Mouse (Mus musculus): ENCODE results near the gene Fam189a2.

Fam189a2 gene

DNA sequence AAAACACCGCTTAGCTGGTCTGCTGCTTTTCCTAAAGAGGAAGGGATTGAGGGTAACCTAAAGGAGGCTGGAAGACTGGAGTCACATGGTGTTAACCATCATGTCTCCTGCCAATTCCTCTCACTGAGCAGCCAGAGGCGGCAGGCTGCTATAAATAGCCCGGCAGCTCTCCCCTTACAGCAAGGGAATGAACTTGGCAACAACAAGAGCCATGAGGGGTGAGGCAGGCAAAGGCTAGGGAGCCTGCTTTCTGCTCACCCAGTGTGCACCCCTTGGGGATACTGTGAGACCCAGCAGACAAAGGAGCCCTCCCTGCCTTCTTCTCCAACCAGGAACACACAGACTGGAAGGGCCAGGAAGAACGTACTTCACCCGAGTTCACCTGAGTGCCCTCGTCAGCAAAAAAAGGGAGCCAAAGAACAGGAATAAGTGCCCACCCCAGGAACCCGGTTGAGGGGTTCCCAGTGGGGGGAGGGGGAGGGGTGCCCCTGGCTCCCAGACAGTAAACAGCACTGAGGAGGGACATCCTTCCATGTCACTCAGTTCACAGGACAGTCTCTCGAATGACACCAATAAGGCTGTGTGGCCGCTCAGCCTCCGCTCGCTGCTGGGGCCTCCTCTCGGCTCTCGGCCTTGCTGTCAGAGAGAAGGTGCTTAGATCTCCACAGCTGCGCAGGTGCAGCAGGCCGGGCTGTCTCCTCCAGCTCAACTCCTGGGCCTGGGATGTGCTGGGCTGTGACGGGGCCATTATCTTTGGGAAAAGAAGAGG lies 57.8 kb downstream of the Fam189a2 start:
- no peak for DNase-seq (ENCODE audit: low spot score)

DNA sequence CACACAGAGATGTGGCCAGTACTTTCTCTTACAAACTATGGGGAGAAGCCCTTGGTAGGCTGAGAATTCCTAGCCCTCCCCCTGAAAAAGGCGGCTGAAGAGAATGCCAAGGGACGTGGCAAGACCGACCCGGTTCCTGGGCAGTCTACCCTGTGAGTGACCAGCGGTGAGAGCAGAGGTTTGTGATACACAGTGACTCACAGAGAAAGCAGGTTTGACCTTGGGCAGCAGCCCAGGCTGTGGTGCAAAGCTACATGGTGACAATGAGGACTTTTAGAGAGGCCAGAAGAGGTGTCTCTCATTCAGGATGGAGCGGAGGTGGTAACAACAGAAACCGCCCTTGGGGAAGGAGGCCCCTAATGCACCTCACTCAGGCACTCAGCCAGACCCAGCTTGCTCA lies 59.4 kb downstream of the Fam189a2 start:
- no peak for DNase-seq (ENCODE audit: low spot score)

DNA sequence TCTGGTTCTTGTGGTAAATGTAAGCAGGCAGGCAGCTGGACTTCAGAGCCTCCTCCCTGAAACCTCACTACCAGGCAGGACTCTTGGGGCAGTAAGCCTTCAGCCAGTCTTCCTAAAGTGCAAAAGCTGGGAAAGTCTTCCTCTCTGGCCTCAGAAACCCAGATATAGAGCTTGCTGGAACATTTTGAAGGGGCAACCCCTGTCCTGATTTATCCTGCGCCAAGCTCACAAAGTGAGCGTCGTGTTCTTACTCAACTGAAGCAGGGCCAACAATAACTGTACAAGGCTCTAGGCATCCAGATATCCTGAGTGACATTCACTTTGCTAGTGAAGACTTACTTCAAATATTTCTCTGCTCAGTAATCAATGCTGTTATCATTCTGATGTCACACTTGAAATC lies 60.4 kb downstream of the Fam189a2 start:
- DNase-seq (ENCODE audit: low spot score) = no peak

DNA sequence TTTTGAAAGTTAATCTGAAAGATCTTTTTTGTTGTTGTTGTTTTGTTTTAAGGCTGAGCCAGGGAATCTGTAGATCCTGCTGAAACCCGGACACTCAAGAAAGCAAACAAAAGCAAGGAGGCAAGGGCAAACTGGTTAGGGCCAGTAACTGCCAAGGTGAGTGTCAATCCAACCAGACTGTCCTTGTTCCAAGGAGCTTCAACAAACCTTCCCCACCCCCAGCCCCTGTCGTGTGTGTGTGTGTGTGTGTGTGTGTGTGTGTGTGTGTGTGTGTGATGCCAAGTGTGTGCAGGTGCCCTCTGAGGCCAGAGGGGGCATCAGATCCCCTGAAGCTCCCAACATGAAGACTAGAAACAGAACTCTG lies 62.0 kb downstream of the Fam189a2 start:
- DNase-seq (ENCODE audit: low spot score) = no peak

DNA sequence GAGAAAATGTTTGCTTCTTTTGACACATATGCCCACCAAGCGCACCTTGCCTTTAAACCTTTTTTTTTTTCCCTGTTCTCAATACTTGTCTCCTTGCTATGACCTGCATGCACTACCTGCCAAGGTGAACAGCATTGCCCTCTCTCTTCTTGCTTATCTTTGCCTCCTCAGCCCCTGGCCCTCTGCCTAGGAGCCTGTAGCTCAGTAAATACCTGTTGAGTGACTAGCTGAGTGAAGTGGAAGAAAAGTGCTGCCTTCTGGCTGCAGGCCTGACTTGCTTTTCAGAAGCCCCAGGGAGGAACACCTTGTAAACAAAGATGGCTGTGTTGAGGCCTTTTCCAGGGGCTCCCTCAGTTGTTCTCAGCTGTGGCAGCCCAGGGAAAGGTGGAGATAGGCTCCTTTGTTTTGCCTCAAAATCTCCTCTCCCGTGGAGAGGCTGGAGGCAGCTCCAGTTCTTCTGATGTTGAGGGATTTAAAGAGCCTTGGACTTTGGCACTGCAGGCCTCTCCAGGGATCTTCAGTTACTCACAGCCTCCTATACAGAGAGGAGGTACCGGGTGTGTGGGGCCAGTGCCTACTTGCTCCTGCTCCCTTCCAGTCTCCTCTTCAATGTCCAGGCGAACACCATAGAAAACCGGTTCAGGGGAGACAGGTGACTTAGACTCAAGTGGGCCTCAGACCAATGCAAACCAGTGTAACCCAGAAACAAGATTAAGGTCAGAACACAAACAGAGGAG lies 62.5 kb downstream of the Fam189a2 start:
- DNase-seq (ENCODE audit: low spot score) = no peak

DNA sequence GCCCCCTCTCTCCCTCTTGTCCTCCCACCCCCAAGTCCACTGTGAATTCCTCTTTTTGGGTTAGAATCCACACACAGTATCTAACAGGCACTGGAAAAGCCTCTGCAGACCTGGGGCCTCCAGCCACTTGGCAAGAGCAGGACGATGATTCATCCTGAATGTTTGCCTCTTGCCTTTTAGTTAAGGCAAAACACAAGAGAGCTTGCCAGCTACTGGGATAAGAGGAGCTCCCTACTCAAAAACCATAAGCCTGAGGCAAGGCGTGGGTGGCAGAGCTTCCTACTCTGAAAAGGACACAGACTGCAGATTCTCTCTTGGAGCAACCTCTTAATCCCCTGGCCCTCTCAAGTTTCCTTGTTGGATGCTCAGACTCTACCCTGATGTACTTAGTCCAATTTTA lies 63.7 kb downstream of the Fam189a2 start:
- no peak for DNase-seq (ENCODE audit: low spot score)

DNA sequence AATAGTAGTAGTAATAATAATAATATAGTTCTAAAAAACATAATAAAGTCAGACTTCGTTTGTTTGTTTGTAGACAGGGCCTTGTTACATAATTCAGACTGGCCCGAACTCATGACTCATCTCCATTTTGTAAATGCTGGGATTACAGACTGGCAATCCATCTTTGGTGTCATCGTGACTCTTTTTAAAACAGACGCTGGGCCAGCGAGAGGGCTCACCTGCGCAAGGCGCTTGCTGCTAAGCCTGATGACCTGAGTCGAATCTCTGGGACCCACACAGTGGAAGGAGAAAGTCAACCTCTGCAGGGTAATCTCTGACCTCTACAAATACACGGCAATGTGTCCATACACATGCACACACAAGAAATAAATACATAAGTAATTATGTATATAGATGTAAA lies 64.4 kb downstream of the Fam189a2 start:
- DNase-seq (ENCODE audit: low spot score) = no peak

DNA sequence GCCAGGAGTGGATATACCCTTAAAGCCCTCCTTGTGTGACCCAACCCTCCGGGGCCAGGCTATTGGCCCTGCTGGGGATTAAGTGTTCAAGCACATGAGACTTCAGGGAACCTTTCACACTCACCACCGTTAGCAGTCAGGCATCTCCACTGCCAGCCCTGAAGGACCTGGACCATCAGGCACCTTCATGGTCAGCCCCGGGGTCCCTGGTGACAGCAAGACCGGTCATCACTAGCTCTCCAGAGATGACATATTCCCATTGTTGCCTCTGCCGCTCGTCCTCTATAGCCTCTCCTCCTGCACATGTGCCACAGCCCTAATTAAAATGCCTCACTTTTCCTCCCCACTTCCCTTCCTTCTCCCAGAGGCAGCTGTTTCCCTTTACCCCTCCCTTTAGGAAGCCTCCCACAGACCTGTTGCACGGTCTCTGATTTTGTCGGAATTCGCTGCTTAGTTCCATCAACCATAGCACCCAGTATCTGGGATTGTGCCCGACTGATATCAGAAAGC lies 66.4 kb downstream of the Fam189a2 start:
- no peak for DNase-seq (ENCODE audit: low spot score)

DNA sequence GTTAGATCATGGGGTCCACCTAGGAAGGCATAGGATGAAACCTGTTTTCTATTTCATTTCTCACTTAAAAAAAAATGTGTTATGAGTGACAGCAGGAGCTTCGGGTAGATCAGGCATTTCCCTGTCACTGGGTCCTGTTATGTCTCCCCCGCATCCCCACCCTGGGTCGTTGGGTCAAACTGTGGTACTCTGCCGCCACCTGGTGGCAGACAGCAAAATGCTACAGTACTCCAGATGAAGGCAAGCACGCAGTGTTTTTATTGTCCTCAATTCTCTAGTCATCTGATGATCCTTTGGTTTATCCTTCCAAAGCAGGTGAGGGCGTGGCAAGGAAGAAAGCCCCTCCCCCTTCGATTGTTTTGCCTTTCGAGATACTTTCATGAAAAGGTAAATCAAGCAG lies 69.3 kb downstream of the Fam189a2 start:
- DNase-seq (ENCODE audit: low spot score) = no peak

DNA sequence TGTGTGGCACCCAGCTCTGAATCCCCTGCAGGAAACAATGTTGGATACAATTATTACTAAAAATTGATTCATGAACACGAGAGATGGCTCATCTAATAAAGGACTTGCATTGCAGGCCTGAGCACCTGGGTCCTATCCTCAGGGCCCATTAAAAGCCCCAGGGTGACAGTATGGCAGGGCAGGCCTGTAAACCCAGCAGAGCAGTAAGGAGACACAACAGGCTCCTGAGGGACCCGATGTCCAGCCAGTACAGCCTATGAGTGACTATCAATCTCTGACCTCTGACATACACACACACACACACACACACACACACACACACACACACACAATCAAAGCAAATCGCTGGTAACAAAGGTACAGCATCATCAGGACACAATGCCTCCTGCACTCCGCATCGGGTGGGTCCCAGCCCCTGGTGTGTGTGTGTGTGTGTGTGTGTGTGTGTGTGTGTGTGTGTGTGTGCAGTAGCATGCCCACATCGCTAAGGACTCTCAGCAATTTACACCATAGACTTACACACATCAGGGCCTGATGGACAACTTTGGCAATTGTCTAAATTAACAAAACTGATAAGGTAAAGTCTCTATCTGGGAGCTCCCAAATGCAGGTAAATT lies 69.9 kb downstream of the Fam189a2 start:
- DNase-seq (ENCODE audit: low spot score) = no peak

DNA sequence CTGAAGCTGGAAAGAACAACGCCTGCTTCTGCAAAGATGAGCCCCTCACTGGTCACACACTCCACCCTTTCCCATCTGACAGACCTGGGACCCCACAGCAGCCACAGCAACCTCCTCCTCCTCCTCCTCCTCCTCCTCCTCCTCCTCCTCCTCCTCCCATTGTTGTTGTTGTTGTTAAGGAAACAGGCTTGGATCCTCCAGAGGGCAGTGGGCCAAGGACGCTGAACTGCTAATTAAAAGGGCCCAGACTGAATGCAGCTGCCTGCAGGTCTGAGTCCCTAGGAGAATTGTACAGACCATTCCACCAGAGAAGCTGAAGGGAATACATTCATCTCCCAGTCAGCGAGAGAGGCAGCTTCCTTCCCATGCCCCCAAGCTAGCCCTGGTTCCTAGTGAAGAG lies 70.5 kb downstream of the Fam189a2 start:
- no peak for DNase-seq (ENCODE audit: low spot score)

DNA sequence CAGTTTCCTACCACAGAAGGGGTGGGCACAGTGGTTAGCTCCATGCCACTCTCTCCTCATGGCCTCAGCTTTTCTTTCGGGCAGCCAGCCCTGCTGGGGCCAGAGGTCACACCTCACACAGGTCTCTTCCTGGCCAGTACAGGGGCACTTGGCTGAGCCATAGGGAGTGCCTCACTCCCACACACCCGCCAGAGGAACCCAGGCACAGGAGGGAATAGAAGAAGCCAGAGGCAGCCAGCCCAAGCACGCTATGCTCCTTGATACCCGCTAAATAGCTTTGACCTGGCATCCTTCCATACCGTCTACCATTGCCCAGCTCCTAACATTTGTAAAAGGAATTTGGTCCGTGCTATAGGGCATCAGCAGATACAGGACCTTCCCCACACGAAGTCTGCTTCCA lies 70.9 kb downstream of the Fam189a2 start:
- no peak for DNase-seq (ENCODE audit: low spot score)

DNA sequence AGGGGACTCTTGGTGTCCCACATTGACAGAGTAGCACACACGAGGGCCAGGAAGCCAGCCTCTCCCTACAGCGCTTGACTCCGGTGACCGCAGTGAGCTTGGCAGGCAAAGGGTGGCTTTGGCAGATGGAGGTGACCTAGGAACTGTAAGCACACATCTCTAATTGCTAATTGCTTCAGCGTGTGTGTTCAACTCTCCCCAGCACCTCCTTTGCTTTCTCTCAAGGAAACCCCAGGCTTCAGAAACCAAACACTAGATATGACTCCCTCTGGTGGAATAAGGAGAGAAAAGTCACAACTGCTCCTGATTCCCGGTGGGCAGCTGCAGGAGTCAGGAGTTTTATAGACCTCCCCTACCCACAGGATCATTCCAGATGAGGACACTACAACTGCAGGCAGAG lies 71.9 kb downstream of the Fam189a2 start:
- DNase-seq (ENCODE audit: low spot score) = no peak

DNA sequence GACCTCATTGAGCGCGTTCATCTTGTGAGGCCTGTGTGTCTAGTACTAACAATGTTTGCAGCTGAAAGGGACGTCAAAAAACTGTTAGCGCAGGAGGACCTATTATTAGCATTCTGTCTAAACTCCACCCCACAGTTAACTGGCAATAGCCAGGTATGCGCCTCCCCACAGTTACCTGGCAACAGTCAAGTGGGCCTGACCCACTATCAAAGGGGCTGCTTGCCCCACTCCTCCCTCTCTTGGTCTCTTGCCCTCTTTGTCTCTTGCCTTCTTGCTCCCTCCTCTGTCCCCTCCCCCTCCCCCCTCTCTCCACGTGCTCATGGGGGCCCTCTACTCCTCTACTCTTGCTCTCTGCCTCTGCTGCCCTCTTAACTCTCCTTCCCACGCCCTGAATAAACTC lies 73.3 kb downstream of the Fam189a2 start:
- no peak for DNase-seq (ENCODE audit: low spot score)

DNA sequence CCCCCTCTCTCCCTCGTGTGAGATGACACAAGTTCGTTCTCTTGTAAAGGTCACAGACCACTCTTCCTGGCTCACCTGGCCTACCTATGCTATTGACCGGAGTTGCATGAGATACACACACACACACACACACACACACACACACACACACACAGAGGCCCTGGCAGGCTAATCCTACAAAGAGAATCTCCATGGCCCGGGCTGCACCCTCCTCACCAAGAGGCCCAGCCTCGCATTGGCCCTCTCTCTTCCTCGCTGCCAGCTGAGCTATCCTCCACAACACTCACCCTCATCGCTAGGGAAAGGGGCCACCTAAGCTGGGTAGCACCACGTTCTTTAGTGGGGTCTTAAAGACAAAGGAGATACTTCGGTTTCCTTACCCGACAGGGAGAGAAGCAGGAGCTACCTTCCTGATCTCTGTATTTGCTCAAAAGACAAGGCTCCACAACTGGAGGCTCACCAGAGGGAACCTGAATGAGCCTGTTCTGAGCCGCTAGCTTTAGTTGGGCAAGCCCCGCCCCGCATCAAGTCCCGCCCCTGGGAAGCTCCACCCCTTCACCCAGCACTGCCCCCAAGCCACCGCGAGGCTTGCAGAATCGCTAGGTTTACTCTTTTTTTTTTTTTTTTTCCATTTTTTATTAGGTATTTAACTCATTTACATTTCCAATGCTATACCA lies 74.4 kb downstream of the Fam189a2 start:
- no peak for DNase-seq (ENCODE audit: low spot score)

DNA sequence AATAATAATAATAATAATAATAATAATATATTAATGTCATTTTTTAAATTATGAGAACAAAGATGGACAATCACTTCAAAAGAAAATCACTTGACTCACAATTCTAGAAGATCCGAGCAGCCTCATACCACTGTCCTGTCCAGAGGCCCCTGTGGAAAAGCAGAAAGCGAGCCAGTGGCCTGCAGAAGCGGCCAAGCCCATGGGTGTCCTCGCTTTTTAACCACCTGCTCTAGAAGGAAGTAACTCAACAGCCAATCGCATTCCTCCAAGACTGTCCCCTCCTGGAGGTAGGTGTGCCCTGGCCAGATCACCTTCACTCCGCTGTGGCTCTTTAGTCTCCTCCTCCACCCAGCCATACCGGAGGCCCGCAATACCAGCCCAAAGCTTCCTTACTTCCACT lies 75.4 kb downstream of the Fam189a2 start:
- DNase-seq (ENCODE audit: low spot score) = no peak

DNA sequence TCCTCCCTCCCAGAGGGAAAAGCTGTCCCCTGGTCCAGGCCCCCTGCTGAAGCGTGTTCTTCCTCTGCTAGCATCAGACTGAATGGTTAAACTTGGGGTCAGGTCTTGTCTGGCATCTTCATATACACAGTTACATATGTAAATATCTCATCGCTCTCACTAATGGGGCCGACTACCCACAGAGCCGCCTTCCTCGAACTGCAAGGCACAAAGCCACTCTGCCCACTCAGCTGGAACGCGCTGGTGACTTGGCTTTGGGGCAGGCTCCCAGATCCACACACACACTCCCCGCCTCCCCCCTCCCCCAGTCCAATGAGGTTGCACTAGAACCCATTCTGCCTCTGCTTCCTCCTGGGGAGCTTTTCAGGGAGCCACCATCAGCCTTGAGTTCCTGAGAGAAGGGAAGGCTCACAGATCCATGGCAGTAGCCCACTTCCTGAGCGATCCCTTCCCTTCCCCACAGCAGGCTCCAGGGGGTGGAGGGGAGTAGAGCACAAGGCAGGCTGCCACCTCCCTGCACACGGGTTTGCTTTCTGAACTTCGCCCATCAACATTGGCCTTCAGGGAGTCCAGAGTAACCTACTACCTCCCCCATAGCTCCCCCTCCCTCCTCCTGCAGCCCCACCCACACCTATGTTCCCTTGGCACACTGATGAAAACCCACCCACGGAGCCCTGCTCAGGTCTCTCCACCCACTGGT lies 82.4 kb downstream of the Fam189a2 start:
- DNase-seq (ENCODE audit: low spot score) = no peak

DNA sequence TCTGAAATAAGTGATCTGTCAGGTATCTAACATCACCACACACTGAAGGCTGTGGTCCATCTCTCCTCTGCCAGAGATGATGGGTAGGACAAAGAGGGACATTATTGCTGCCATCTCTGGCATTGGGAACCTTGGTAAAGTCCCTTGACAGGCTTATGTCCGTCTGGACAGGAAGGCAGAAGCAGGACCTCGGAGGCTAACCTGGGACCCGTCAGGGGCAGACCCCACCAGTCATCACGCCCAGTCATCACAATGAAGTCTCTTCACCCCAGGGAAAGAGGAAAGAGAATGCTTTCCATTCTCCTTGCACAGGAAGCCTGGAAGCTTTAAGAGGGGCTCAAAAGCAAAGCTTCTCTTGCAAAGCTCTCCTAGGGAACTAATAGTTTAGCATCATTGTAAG lies 82.9 kb downstream of the Fam189a2 start:
- DNase-seq (ENCODE audit: low spot score) = no peak

DNA sequence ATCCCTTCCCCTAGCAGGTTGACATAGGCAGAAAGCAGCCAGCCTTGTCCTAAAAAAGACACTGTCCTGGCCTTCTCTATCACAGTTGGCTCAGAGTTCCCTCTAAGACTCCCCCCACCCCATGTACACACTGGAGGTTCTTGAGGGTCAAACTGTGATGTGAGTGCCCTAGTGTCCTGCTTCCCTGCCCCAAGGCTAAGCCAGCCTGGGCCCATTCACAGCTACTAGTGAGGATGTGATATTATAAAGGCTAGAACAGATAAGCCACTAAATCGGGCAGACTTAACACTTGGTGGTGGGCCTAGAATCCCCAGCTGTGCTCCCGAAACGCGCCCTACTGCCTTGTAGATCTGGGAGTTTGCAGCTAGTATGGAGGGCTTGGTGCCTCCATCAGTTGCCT lies 84.1 kb downstream of the Fam189a2 start:
- DNase-seq (ENCODE audit: low spot score) = no peak

DNA sequence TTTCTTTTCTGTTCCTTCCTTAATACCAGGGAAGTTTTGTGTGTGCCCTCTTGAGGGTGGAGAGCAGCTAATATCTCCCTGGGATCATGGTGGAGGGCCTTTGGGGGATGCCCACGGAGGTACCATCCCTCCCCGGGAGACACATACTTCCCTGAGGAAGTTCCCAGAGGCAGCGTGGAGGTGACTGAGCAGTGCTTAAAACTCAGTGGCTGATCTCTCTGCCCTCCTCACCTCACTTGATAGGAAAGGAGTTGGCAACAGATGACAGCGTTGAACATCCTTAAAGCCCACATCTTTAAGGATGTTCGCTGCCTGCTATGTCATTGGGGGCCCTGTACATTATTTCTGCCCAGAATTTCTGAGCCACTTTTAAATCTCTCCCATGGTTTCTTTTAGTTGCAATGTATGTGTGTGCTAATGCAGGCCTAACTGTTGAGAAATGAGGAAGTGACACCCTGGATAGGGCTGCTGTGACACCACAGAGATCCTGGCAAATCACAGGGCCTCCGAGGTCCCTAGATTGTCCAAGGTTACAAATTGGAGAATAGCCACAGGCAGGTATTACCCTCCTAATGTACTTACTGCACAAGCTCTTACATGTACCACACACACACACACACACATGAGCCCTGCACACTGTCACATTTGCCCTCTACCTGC lies 84.7 kb downstream of the Fam189a2 start:
- no peak for DNase-seq (ENCODE audit: low spot score)

DNA sequence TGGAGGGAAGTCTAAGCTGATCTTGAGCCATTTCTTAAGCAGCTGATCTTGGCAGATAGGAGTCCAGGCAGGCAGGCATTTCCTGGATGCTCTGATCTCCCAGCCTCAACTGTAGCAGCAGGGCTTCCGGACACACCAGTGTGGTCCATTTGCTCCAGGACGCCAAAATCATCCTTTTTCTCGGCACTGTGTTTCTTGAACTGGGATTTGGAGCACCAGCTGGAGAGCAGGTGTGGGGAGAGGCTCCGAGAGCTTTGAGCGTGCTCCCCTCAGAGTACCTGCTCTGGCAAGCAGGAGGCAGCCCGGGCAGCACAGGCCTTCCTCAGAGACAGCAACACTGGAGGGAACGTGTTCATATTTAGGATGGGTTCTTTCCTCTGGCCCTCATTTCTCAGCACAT lies 87.9 kb downstream of the Fam189a2 start:
- no peak for DNase-seq (ENCODE audit: low spot score)

Measured in ovary, postnatal 10 days (tissue).